Mouse (Mus musculus) urinary bladder, adult 2 months (tissue): ENCODE measurements at regions not wholly inside any gene's neighbourhood (a gene's known extent, or its start where the extent isn't known, plus 50 kb on each side); places are given as distances from the start of the nearest gene placed in this dataset.

Experiments
- DNase-seq: peaks from one replicate; pipeline ENCODE4 v3.0.0; 2022; ENCODE audit warnings: low spot score

GRCm38 (mm10) chr11:24688160-24688782 lies 610.4 kb downstream of the Bcl11a start:
- no peak for DNase-seq

DNA sequence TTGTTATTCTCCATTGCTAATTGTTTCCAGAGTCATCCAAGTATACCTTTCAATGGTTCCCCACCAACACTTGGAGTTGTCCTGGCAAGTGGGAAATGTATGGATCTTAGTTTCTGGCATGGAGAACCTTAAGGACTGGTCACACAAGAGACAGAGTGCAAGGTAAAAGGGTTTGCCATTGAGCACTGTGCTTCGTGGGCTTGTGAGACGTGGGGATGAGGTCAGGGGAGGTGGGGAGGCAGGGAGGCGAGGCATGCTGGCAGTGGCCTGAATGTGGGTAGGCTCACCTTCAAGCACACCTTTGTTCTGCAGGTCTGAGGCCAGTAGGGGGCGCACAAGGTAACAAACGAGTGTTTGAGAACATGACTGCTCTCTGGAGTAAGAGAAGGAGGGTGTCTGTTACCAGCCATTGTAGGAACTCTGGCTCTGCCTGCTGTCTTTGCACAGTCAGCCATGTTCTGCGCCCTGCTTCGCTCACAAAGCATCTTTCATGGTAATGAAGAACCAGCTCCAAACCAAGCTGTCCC lies 612.0 kb downstream of the Bcl11a start:
- no peak for DNase-seq

- DNase-seq, result no peak
Measured at GRCm38 (mm10) chr11:24693926-24694325, 616.1 kb downstream of the Bcl11a start.

- DNase-seq, result no peak
Measured at GRCm38 (mm10) chr11:24695010-24695720, 617.3 kb downstream of the Bcl11a start.

- DNase-seq, result no peak
Measured at GRCm38 (mm10) chr11:24696561-24696960, 618.7 kb downstream of the Bcl11a start.

- no peak for DNase-seq
Measured at GRCm38 (mm10) chr11:24708790-24709189, 630.9 kb downstream of the Bcl11a start.

DNA sequence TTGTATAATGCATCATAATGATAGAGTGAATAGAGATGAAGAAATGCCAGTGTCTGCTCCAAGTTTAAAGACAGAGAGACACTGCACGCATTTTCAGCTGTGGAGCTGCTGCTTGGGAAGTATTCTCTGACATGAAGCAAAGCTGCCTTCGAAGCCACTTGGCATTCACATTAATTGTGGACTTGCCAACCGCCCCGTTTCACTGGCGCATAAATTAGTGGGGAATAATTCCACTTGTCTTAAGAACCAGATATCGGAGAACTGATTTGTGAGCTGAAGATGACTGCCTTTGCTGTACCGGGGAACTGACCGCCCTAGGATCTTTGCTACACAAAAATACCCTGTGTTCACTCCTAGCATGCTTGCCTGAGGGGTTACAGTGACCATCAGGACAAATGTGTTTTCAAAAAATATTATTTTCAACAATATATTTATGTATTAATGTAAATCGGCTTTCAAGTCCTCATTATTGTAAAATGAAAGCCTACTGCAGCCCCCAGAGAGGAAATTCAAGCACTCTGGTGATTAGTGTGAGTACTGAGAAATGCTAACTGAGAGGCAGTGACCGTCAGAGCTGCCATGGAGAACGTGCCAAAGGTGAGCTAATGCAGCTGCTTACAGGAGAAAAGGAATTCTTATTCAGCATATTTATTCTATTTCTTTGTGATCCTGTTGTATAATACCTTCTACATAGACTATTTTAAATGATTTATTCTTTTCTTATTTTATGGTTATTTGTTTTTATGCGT lies 638.9 kb downstream of the Bcl11a start:
- DNase-seq, result no peak

- no peak for DNase-seq
Measured at GRCm38 (mm10) chr11:24724259-24724937, 646.5 kb downstream of the Bcl11a start.

DNA sequence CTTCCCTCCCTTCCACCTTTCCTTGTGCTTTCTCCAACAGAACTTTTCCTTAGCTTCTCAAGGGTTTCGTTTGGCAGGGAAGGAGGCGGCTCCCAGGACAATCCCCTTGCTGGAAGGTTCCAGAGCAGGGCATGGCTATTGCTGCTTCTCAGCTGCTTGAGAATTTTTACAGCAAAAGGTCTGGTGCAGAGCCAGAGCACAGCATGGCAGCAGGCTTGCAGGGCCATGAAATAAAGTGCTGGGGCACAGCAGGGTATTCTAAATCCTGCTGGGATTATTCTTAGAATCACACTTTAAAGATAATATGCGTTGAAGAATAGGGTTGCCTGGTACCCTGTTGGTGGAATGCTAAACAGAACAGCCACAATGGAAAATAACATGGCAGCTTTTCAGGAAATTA lies 648.5 kb downstream of the Bcl11a start:
- DNase-seq, result no peak

GRCm38 (mm10) chr11:24727404-24727803 lies 649.5 kb downstream of the Bcl11a start:
- DNase-seq, result no peak

DNA sequence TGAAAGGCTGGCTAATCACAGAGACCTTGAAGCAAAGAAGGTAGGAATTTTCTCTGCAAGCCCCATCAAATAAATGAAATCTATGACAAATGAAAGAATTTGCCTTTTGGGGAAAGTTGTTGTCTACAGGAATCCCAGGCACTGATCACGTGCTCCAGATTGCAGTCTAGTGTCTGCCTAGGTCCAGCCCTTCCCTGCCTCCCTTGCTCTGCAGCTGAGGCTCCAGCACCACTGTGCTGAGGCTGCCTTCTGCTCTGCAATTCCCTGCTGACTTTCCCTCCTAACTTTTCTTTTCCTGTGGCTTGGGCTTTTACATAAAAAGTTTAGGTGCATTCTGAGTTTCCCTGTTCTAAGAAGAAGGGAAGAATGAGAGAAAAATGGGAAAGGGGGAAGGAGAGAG lies 653.6 kb downstream of the Bcl11a start:
- no peak for DNase-seq

DNA sequence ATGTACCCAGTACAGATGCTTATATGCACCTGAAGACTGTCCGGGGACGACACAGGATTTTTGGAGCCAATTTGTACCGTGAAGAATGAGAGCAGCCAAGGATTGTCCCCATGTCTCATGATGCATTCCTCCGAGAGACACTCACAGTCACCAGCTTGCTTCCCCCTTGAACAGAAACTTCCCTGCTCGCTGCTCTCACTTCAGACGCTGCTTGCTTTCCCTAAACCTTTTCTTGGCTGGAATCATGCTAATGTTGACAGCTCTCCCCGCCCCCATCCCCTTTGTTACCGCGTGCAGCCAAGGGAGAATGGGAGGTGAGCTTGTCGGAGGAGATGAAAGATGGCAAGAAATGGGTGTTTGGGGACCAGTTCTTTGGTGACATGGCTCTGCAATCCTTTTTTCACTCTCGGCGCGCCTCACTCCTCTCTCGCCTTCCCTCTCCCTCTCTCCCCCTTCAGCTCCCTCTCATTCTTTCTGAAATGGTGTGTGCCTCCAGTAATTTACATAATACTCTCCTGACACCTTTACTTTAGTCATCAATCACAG lies 661.9 kb downstream of the Bcl11a start:
- no peak for DNase-seq

DNA sequence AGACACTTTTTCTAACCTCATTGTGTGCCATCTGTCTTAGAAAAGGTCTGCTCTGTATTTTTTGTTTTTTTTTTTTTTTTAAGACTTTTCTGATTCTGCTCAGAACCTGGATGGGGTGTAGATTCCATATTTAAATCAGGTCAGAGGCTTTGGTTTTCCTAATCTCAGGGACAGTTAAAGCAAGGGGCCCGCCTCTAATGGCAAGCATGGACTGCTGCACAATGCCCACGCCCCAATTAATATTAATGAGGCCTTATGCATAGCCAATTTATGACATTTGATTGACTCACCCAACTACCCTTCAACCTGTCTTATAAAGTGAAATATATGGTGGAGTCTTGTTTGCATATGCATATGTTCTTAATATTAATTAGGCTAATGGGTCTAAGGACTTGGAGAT lies 662.6 kb downstream of the Bcl11a start:
- DNase-seq, result no peak

DNA sequence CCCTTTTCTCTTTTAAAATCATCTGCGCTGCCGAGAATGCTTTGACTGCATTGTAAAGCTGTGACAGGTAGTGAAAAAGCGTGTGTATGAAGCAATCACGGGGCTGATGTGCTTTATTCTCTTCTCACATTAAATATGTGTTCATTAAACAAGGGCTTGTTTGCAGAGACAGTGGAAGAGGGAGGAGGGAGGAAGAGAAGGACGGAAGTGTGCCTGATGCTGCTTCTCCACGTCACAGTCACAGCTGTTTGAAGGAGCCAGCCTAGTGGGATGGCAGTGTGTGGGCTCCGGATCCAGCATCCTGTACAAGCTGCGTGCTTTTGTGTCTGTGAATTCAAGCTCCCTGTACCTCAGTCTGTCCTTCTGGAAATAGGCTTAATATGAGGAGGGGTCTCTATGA lies 664.7 kb downstream of the Bcl11a start:
- no peak for DNase-seq

GRCm38 (mm10) chr11:24743439-24743838 lies 665.6 kb downstream of the Bcl11a start:
- DNase-seq, result no peak

DNA sequence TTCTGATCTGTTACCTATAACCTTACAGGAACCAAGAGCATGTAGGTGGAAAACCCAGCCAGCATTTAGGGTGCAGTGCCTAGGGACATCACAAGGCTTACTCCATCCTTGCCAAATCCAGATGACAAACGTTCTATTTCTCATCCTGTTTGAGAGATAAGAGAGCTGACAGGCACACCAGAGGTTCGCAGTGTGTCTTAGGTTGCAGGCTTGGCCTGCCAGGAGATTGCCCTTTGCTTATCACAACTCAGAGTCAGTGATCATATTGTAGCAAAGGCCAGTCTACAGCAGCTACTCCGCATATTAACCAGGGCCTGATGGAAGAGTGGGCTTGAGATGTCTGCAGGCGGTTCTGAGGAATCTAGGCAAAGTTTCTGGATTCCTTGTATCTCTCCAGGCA lies 668.0 kb downstream of the Bcl11a start:
- no peak for DNase-seq

DNA sequence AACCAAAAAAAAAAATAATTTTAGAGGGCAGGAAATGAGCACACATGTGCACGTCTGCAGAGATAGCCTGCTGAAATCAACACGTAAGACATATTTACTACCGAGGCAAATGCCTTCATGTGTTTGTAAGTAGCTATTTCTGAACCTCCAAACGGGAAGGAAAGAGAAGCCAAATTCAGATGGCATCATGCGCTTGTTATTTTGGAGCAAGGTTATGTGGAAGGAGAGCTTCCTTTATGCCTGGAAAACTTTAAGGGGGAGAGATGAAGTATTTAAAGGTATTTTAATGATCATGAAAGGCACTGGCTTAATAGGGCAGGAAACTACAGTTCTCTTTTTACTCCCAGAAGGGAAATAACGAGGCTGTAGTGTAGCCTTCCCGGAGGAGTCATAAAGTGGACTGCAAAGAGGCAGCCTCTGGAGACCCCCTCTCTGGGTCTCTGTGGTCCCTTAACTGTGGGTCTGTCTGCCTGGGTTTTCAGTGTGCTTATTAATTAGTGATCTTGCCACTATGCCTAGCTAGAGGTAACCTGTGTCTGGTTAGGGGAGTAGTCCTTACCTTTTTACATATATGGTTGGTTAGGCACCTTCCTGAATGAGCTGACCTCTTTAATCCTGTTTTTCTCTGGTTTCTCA lies 672.4 kb downstream of the Bcl11a start:
- no peak for DNase-seq

DNA sequence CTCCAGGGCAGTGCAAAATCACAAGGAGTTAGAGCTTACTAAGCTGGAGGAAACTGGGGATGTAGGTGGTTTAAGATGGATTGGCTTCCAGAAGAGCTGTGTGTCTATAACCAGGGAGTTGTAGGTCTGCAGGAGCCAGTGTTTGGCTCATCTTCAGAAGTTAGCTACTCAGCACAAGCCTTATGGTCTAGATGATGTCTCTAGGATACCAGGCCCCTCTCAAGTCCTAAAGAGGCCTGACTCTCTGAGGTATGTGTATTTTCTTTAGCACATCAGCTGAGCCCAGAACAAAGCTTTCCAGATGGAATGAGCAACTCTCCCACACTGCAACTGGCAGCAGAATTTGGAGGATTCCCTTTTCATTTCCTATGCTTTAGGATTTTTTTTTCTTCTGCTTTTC lies 680.3 kb downstream of the Bcl11a start:
- no peak for DNase-seq

DNA sequence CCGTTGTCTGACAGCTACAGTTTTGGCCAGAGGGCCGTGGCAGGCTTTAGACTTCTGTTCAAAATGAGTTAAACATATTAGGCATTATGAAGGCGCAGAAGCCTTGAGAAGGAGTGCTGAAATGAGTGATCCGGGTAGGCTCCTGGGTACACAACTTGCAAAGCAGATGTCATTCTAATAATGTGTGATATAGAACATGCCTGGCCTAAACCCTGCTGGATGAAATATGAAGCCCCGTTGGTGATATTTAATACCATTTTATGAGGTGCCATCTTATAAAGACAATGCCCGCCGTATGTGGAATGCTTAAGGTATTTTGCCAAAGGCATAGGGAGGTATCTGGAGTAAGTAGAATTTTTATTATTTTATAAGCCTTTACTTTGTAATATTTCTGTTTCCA lies 705.6 kb downstream of the Bcl11a start:
- no peak for DNase-seq

GRCm38 (mm10) chr11:24789120-24789519 lies 711.3 kb downstream of the Bcl11a start:
- no peak for DNase-seq

- no peak for DNase-seq
Measured at GRCm38 (mm10) chr11:24795510-24796211, 717.8 kb downstream of the Bcl11a start.
